Mouse (Mus musculus): ENCODE results near the gene Scarf1.
"Not testable (repeated sequence)": the region's sequence is repeated elsewhere in the genome, so short reads cannot be mapped to it uniquely, and the experiment has no call there.

The Scarf1 gene

DNA sequence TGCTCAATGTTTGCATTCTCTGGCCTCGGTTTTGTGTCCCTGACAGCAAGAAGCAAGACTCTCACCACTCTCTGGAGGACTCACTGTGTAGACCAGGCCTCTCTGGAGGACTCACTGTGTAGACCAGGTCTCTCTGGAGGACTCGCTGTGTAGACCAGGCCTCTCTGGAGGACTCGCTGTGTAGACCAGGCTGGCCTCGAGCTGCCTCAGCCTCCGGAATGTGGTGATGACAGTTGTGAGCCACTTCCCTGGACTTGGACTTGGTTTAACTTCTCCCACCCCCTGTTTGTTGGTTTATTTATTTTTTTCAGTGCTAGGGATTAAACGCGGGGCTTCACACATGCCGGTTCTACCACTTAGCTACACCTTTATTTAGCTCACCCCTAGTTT is 23.7 kb downstream of the Scarf1 start:
- no peak for DNase-seq (ENCODE audit: inconsistent age in 2 of 2, low spot score in 1 of 2)

DNA sequence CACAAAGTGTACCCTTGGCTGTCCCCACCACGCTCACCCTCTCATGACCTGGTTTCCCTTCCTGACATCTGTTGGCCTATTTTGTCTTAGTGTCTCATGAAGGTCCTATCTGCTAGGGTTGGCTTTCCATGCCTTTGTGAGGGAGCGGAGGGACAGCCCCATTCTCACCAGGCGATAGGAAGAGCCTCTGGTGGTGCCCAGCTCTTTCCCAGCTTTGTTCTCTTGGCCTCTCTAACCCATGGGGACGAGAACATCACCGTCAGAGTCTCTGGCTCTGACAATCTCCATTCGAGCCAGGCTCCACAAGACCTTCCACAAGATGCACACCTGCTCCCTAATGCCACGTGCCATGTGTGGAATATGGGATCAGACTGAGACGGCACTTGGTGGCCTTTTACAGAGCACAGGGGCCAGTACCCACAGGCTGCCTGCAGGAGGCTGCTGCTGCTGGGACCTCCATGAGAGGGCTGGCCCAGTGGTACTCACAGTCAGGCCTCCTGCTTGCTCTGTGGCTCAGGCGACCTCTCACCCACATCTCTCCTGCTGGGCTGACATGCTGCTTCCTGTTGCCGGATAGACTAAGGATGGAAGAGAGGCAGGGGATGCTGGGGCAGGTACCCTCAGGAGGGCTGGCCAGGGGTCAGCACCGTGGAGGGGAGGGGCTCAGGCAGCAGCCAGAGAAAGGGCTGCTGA is 24.3 kb downstream of the Scarf1 start:
- DNase-seq (ENCODE audit: inconsistent age in 2 of 2, low spot score in 1 of 2): no peak

- no peak for DNase-seq (ENCODE audit: inconsistent age in 2 of 2, low spot score in 1 of 2)
These were observed 25.0 kb downstream of the Scarf1 start for GRCm38 (mm10) chr11:75538184-75538969.

DNA sequence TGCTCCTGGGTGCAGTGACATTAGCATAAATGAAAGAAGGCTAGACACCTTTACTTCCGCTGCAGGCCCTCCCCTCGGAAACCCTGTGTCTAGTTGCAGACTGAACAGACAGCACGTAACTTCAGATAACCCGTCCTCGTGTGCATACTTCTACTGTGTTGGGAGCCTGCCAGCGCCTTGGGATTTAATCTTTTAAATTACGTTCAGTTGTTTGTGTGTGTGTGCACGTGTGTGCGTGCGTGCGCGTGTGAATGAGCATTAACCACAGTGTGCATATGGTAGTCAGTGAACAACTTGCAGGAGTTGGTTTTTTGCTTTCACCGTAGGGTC is 25.6 kb downstream of the Scarf1 start:
- no peak for DNase-seq (ENCODE audit: inconsistent age in 2 of 2, low spot score in 1 of 2)

GRCm38 (mm10) chr11:75540209-75540608 is 26.9 kb downstream of the Scarf1 start:
- no peak for DNase-seq (ENCODE audit: inconsistent age in 2 of 2, low spot score in 1 of 2)

GRCm38 (mm10) chr11:75540710-75541581 is 27.6 kb downstream of the Scarf1 start:
- DNase-seq (ENCODE audit: inconsistent age in 2 of 2, low spot score in 1 of 2): no peak

DNA sequence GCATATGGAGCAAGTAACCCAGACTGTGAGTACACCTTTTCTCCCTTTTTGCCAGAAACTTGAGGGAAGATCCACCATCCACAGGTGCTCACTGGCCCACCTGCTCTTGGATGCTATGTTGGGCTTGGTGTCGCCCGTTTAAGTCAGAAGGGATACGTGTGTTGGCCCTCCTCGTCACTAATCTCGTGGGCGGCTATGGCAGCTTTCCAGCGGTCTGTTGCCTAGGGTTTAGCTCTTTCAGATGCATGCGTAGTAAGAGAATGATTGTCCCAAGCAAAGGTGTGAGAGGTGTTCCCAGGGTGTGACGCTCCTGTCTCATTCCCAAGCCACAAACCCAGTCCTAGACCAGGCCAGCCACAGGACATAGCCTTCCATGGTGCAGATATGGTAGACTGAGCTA is 31.4 kb downstream of the Scarf1 start:
- DNase-seq (ENCODE audit: inconsistent age in 2 of 2, low spot score in 1 of 2): no peak

DNA sequence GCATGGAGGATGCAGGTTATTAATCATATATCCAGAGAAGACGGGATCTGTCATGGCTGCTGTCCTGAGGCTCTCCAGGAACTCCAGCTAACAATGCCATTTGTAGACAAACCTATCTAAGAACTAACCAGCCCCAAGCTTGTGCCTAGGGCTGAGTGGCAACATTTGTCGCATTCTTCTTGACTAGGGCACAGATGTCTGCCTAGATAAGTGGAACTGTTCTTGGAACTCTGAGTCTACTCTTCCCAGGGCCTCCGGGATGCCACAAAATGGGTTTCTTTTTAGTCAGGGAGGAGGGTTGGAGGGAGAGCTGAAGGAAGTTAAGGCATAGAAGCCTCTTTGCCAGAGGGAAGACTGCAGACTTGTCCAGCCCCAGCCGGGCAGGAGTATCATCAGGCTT is 32.7 kb downstream of the Scarf1 start:
- DNase-seq (ENCODE audit: inconsistent age in 2 of 2, low spot score in 1 of 2): no peak

DNA sequence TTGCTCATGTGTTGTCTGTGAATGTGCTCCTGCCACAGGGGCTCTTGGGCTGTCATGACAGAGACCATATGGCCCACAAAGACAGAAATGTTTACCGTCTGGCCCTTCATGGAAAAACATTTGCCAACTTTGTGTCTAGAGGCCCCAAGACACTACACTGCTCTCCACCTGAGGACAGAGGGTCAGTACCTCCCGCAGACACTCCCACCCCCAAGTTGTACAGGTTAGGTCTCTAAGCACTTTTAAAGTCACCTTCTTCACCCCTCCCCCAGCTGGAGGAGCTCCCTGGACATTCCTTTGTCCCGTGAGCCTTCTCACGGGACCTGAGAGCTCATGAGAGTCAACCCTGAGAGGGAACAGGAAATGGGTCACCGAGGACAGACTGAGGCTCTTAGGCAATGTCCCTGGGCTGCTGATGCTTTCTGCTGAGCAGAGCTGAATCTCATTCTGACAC is 36.3 kb downstream of the Scarf1 start:
- DNase-seq (ENCODE audit: inconsistent age in 2 of 2, low spot score in 1 of 2): peak in 1 of 2 experiments; percentile 71

DNA sequence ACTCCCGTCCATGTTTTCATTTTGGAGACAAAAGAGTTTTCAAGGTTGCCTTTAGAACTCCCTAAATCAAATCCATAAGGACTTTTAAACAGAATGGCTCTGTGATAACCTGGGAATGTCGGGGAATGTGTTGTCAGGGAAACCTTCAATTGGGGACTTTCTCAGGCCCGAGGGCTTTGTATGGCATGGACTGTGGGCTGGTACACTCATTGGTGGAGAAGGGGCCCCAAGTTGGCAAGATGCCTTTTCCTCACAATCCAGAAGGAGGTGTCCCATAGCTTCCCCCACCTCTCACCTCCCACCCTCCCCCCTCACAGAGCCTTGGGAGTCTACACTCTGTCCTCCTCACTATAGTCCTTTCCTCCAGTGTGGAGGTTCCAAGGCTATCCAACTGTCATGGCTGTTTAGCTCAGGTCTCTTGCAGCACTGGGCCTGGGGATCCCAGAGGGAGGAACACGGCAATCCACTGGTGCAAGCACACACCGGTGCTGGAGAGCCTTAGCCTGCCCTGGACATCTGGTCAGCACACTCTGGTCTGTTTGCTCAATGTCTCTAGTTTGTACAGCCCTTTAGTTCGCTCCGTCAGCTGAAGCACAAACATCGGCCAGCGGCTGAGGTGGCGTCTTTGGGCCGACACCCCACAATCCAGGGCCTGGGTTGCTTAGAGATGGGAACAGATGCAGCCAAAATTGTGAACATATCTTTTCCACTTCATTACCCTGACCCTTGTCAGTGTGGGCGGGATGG is 37.0 kb downstream of the Scarf1 start:
- peak in 1 of 2 experiments; percentile 43 for DNase-seq (ENCODE audit: inconsistent age in 2 of 2, low spot score in 1 of 2)

DNA sequence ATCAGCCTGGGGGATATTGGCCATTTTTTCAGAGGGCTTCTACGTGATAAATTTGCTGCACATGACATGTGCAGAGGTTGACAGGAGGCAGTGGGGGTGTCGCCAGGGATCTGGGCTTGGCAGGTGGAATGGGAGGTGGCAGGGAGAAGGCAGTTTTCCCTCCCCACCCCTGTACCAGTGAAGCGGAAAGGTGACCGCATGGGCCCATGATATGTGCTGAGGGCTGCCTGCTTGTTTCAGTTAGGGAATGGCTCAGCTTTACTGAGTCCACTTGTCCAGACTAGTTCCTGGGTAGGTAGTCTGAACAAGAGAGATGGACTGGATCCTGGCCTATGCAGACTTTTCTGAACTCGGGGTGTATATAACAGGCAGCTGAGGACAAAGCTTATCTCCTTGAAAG is 38.0 kb downstream of the Scarf1 start:
- DNase-seq (ENCODE audit: inconsistent age in 2 of 2, low spot score in 1 of 2): peak in 1 of 2 experiments; percentile 36

DNA sequence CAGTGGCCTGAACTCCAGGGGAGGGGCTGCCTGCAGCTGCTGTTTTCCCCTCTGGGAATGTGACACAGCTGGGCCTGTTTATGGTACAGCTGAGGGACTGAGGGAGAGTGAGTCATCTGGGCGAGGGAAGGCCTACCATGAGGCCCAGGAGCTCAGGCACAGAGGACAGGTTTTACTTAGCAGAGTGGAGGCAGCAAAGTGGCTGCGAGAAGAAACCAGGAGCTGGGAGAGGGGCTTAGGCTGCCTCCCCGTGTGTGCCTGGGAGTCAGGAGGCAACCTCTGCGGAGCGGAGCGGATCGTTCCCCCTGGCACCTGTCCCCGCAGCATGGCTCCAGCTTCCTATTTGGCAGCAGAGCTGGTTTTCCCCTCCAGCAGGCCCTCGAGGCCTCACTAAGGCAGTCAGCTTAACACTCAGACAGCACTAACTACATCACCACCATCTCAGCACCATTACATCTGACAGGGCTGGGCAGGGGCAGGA is 38.7 kb downstream of the Scarf1 start:
- peak in 1 of 2 experiments; percentile 58 for DNase-seq (ENCODE audit: inconsistent age in 2 of 2, low spot score in 1 of 2)

DNA sequence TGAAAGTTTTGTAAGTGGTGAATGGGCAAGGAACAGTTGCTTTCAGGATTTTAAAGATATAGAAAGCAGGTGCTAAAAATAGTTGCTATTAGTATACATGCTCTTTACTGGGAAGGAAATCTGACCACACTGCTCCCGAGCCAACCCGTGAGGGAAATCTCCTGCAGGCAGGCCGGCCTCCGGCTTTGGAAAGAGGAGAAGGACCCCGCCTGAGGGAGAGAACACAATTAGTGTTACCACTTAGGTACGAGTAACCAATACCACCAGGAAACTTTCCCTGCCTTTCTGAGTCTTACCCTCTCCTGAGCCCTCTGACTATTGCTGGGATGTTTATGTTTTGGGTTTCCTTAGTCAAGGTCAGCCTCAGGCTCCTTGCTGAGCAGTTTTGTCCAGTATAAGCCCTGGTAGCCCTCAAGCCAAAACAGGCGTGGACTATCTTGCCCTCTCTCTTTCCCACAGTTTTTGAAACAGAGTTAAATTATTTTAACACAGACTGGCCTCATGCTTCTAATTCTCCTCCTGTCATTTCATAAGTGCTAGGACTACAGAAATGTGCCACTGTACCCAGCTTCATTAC is 39.7 kb downstream of the Scarf1 start:
- DNase-seq (ENCODE audit: inconsistent age in 2 of 2, low spot score in 1 of 2): no peak

DNA sequence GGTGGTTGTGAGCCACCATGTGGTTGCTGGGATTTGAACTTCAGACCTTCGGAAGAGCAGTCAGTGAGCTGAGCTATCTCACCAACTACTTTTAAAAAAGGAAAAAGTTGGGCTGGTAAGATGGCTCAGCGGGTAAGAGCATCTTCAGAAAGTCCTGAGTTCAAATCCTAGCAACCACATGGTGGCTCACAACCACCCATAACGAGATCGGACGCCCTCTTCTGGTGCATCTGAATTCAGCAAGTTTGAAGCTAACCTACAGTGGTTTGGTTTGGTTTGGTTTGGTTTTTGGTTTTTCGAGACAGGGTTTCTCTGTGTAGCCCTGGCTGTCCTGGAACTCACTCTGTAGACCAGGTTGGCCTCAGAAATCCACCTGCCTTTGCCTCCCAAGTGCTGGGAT is 42.7 kb downstream of the Scarf1 start:
- DNase-seq (ENCODE audit: inconsistent age in 2 of 2, low spot score in 1 of 2): not testable (repeated sequence)

DNA sequence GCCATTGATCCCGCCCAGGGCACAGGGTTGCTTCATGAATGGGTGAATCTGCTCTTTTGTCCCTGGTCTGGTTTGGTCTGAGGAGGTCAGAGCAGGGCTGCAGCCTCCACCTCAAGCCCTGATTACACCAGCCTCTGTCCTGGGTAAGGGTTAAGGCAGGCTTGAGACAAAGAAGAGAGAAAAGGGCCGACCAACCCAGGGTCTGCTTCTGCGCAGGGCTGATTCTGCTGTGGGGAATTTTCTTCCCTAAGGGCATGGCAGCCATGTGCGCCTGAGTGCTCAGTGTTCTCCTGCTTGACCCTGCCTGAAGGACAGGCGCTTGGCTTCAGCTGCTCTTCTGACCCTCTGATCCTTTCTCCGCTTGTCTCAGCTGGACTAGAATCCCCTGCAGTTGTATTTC is 43.8 kb downstream of the Scarf1 start:
- peak in 1 of 2 experiments; percentile 36 for DNase-seq (ENCODE audit: inconsistent age in 2 of 2, low spot score in 1 of 2)

DNA sequence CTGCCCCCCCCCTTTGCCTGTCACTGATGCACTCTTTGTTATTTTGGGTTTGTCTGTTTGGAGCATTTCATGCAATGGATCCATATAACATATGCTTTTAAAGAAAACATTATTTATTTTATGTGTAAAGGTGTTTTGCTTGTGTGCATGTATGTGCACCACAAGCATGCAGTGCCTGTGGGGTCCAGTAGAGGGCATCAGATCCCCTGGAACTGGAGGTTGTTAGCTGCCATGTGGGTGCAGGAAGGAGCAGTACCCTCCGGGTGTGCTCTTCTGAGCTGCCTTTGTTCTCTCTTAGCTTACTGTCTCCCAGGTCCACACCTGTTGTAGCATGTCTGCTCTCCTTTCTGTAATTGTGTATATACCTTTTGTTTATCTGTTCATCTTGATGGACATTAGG is 44.8 kb downstream of the Scarf1 start:
- no peak for DNase-seq (ENCODE audit: inconsistent age in 2 of 2, low spot score in 1 of 2)

- DNase-seq (ENCODE audit: inconsistent age in 2 of 2, low spot score in 1 of 2): no peak
These were observed 46.6 kb downstream of the Scarf1 start for GRCm38 (mm10) chr11:75559870-75560504.

- DNase-seq (ENCODE audit: inconsistent age in 2 of 2, low spot score in 1 of 2): no peak
These were observed 47.4 kb downstream of the Scarf1 start for GRCm38 (mm10) chr11:75560530-75561409.

DNA sequence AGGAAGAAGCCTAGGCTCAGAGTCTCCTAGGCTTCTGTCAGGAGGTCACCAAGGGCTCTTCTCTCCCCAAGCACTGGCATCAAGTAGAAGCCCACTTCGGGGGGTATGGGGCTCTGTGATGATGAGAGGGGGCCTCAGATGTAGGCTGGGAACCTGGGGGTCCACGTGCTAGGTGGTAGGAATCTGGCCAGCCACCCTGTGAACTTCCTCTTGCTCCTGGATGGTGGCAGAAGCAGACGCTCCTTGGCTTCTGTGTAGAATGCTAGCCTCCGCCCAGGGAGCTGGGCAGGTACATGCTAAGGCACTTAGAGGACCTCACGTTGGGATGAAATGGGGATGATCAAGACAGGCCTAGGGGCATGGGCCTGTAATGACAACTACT is 48.1 kb downstream of the Scarf1 start:
- no peak for DNase-seq (ENCODE audit: inconsistent age in 2 of 2, low spot score in 1 of 2)
